Mouse (Mus musculus): ENCODE data around the gene Wdr83os. TPM values are rescaled to one million over a fixed set of nuclear protein-coding genes. Genes with fewer than 3 reads are reported as not detected.

The Wdr83os gene
- polyA plus RNA-seq, 1 experiment from 2014 or later, result 104 TPM

- POLR2A ChIA-PET, result interaction anchor here (0.7 to 1.3 kb wide), 3 partner anchors 10 to 216 kb away, joined by 3 read pairs; partner anchors contain the start of genes Orc6 and Vps35
- peak; percentile 88 for ATAC-seq
- CTCF ChIA-PET, result interaction anchor here (1.0 to 1.8 kb wide), 4 partner anchors 10 to 94 kb away, joined by 3 to 5 read pairs (median 3); no protein-coding TSS in a partner anchor
Observed at GRCm38 (mm10) chr8:85083108-85083813, 2.7 kb downstream of the Wdr83os start, which contains the start of gene Man2b1. TSS of gene Man2b1 (plus strand) at chr8:85083270.

DNA sequence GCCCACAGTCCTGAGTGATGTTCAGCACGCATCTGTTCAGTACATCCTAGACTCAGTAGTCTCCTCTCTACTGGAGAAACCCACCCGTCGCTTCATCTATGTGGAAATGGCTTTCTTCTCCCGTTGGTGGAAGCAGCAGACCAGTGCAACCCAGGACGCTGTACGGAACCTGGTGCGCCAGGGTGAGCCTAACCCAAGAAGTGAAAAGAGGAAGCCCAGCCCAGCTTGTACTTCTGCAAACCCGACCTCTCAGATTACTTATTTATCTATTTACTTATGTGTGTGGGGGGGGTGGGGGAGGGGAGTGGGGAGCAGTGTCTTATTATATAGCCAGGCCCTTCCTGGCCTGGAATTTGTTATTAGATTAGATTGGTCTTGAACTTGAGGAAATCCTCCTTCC is 4.1 kb downstream of the Wdr83os start:
- TF ChIP-seq CTCF (IDR thresholded peaks at IDR 0.05), result no peak
- H3K27me3 ChIP-seq, result no peaks in the 10 kb centered on the region
- no peak for ATAC-seq
- DNase-seq (ENCODE audit: low read depth, low spot score), result no peak
- CTCF ChIA-PET, result no interaction called here
- in situ Hi-C loops (cut with MboI; ENCODE audit: low pct_unique_long_range_greater_than_20kb), result no loop called here
- POLR2A ChIA-PET, result interaction anchor here (1.3 kb wide), 1 partner anchor 8 kb away, joined by 3 read pairs; no protein-coding TSS in a partner anchor

More at GRCm38 (mm10) chr8:85083108-85083813, 2.7 kb downstream of the Wdr83os start, which contains the start of gene Man2b1:
- DNase-seq (ENCODE audit: low read depth, low spot score), result no peak
- TF ChIP-seq CTCF (IDR thresholded peaks at IDR 0.05), result no peak
- H3K27me3 ChIP-seq, result no peaks in the 10 kb centered on the region
- in situ Hi-C loops (cut with MboI; ENCODE audit: low pct_unique_long_range_greater_than_20kb), result no loop called here

DNA sequence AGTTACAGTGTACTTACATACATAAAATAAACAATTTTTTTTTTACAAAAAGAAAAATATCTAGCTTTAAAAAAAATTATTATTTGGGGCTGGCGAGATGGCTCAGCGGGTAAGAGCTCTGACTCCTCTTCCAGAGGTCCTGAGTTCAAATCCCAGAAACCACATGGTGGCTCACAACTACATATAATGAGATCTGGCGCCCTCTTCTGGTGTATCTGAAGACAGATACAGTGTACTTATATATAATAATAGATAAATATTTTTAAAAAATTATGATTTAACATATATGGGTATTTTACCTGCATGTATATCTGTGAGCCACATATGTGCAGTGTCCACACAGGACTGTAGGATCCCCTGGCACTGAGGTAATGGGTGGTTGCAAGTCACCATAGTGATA is 5.7 kb downstream of the Wdr83os start:
- DNase-seq (ENCODE audit: low read depth, low spot score) (no peak), ATAC-seq (no peak)
- TF ChIP-seq CTCF (IDR thresholded peaks at IDR 0.05), result no peak
- in situ Hi-C loops (cut with MboI; ENCODE audit: low pct_unique_long_range_greater_than_20kb), result no loop called here
- POLR2A ChIA-PET, result no interaction called here
- no peaks in the 10 kb centered on the region for H3K27me3 ChIP-seq
- CTCF ChIA-PET, result interaction anchor here (1.1 kb wide), 1 partner anchor 15 kb away, joined by 3 read pairs; the partner anchor contains the start of gene Dhps

GRCm38 (mm10) chr8:85088771-85089170 is 8.2 kb downstream of the Wdr83os start:
- ATAC-seq, result no peak
- CTCF ChIA-PET, result no interaction called here
- no peaks in the 10 kb centered on the region for H3K27me3 ChIP-seq
- in situ Hi-C loops (cut with MboI; ENCODE audit: low pct_unique_long_range_greater_than_20kb), result no loop called here
- DNase-seq (ENCODE audit: low read depth, low spot score), result no peak
- POLR2A ChIA-PET, result interaction anchor here (1.2 kb wide), 1 partner anchor 9 kb away, joined by 3 read pairs; no protein-coding TSS in a partner anchor
- no peak for TF ChIP-seq CTCF (IDR thresholded peaks at IDR 0.05)

DNA sequence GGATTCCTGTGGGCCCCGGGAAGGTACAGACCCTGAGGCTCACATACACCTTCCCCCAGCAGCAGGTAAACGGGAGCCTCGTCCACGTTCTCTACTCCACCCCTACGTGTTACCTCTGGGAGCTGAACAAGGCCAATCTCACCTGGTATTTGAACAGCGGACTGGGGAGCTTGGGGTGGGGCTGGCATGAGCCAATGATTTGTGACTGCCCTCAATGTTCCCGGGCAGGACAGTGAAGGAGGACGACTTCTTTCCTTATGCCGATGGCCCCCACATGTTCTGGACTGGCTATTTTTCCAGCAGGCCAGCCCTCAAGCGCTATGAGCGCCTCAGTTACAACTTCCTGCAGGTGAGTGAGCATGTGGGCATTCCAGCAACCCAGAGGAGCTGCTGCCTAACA is 10.3 kb downstream of the Wdr83os start:
- ATAC-seq (no peak), DNase-seq (ENCODE audit: low read depth, low spot score) (no peak)
- no peak for TF ChIP-seq CTCF (IDR thresholded peaks at IDR 0.05)
- H3K27me3 ChIP-seq, result no peaks in the 10 kb centered on the region
- ChIA-PET CTCF (no interaction called here), POLR2A (no interaction called here)
- in situ Hi-C loops (cut with MboI; ENCODE audit: low pct_unique_long_range_greater_than_20kb), result no loop called here

DNA sequence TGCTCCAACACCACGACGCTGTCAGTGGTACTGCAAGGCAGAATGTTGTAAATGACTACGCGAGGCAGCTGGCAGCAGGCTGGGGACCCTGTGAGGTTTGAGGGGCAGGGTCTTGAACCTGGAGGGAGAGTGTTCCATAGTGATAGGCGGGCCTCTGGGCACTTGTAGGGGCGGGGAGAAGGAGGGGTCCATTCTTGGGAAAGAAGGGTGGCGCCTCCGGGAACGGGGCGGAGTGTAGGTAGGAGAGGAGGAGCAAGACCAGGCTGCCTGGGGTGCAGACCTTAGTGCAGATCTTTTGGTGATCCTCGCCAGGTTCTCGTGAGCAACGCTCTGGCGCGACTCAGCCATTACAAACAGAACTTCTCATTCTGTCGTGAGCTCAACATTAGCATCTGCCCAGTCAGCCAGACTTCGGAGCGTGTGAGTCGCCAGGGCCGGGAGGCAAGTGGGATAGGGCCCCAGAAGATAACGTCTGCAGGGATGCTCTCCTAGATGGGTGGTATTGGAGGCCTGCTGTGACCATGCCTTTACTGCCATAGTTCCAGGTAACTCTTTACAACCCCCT is 11.1 kb downstream of the Wdr83os start:
- in situ Hi-C loops (cut with MboI; ENCODE audit: low pct_unique_long_range_greater_than_20kb), result no loop called here
- DNase-seq (ENCODE audit: low read depth, low spot score), result no peak
- ChIA-PET CTCF (no interaction called here), POLR2A (no interaction called here)
- ATAC-seq, result no peak
- TF ChIP-seq CTCF (IDR thresholded peaks at IDR 0.05), result no peak
- H3K27me3 ChIP-seq, result no peaks in the 10 kb centered on the region

DNA sequence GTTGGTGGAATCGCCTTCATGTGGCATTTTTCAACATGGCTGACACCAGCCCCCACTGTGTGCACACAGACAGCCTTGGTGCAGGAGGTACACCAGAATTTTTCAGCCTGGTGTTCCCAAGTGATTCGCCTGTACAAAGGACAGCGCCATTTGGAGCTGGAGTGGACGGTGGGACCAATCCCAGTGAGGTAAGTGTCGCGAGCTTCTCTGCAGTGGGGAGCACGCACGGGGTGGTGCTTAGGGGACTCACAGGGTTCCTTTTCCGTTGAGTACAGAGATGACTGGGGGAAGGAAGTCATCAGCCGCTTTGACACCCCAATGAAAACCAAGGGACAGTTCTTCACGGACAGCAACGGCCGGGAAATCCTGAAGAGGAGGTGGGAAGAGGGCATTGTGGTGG is 14.5 kb downstream of the Wdr83os start:
- ChIA-PET POLR2A (no interaction called here), CTCF (interaction anchor here (1.0 kb wide), 1 partner anchor 13 kb away, joined by 3 read pairs; no protein-coding TSS in a partner anchor)
- DNase-seq (ENCODE audit: low read depth, low spot score), result no peak
- ATAC-seq, result no peak
- in situ Hi-C loops (cut with MboI; ENCODE audit: low pct_unique_long_range_greater_than_20kb), result no loop called here
- TF ChIP-seq CTCF (IDR thresholded peaks at IDR 0.05), result no peak
- no peaks in the 10 kb centered on the region for H3K27me3 ChIP-seq

DNA sequence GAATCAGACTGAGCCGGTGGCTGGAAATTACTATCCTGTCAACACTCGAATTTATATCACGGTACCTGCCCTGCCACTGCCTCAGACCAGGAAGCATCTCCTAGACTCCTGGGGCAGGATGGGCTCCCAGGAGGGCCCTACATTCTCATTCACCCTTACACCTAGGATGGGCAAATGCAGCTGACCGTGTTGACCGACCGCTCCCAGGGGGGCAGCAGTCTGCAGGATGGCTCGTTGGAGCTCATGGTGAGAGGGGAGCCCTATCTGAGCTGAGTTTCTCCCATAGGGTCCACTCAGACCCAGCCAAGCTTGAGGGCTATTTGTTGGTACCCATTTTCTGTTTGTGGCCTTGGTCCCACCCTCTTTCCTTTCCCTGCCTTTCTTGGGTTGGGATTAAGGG is 15.0 kb downstream of the Wdr83os start:
- ATAC-seq (no peak), DNase-seq (ENCODE audit: low read depth, low spot score) (no peak)
- TF ChIP-seq CTCF (IDR thresholded peaks at IDR 0.05), result no peak
- in situ Hi-C loops (cut with MboI; ENCODE audit: low pct_unique_long_range_greater_than_20kb), result no loop called here
- no peaks in the 10 kb centered on the region for H3K27me3 ChIP-seq
- CTCF ChIA-PET, result no interaction called here
- POLR2A ChIA-PET, result no interaction called here

GRCm38 (mm10) chr8:85096196-85096595 is 15.7 kb downstream of the Wdr83os start:
- no peak for ATAC-seq
- ChIA-PET POLR2A (no interaction called here), CTCF (no interaction called here)
- TF ChIP-seq CTCF (IDR thresholded peaks at IDR 0.05), result no peak
- no peak for DNase-seq (ENCODE audit: low read depth, low spot score)
- H3K27me3 ChIP-seq, result no peaks in the 10 kb centered on the region
- in situ Hi-C loops (cut with MboI; ENCODE audit: low pct_unique_long_range_greater_than_20kb), result no loop called here

- POLR2A ChIA-PET, result no interaction called here
- TF ChIP-seq CTCF (IDR thresholded peaks at IDR 0.05), result no peak
- H3K27me3 ChIP-seq, result no peaks in the 10 kb centered on the region
- ATAC-seq, result no peak
- in situ Hi-C loops (cut with MboI; ENCODE audit: low pct_unique_long_range_greater_than_20kb), result no loop called here
- CTCF ChIA-PET, result no interaction called here
- no peak for DNase-seq (ENCODE audit: low read depth, low spot score)
Observed at GRCm38 (mm10) chr8:85096850-85097249, 16.3 kb downstream of the Wdr83os start.

GRCm38 (mm10) chr8:85100076-85100665 is 19.6 kb downstream of the Wdr83os start:
- in situ Hi-C loops (cut with MboI; ENCODE audit: low pct_unique_long_range_greater_than_20kb), result no loop called here

More at GRCm38 (mm10) chr8:85100076-85100665, 19.6 kb downstream of the Wdr83os start:
- ChIA-PET CTCF (interaction anchor here (1.1 to 1.3 kb wide), 3 partner anchors 13 to 23 kb away, joined by 3 read pairs; partner anchors contain the start of gene Man2b1), POLR2A (interaction anchor here (1.0 kb wide), 1 partner anchor 29 kb away, joined by 3 read pairs; the partner anchor contains the start of gene Dhps)
- no peak for TF ChIP-seq CTCF (IDR thresholded peaks at IDR 0.05)
- H3K27me3 ChIP-seq, result no peaks in the 10 kb centered on the region
- ATAC-seq (no peak), DNase-seq (ENCODE audit: low read depth, low spot score) (no peak)
